Mouse (Mus musculus) stomach, embryonic 15.5 days (tissue): ENCODE measurements around the gene Map3k1. TPM values are rescaled to one million over a fixed set of nuclear protein-coding genes. Genes with fewer than 3 reads are reported as not detected.
A peak's percentile ranks its signal among the peaks of the same experiment; 100 is the strongest.

Source experiments
- ATAC-seq: fragments of 200-750 bp; cut with Nextera tagmentation; 2 replicates; pipeline ENCODE4 v1.8.0; 2017; ENCODE audit warnings: low read depth, moderate number of reproducible peaks, moderate TSS enrichment; ENCODE audit not compliant: insufficient read depth, low FRiP score
- H3K27ac ChIP-seq: fragments of 300-500 bp; sonication (generic); 2 replicates; pipeline ENCODE4 v1.5.1; 2015; ENCODE audit warnings: mild to moderate bottlenecking, inconsistent platforms
- H3K27me3 ChIP-seq: fragments of 300-500 bp; sonication (generic); replicated peaks from 2 replicates; pipeline ENCODE4 v1.6.1; 2015; ENCODE audit warnings: inconsistent platforms
- H3K36me3 ChIP-seq: fragments of 300-500 bp; sonication (generic); 2 replicates; pipeline ENCODE4 v1.6.1; 2015; ENCODE audit warnings: inconsistent platforms
- H3K4me1 ChIP-seq: fragments of 300-500 bp; sonication (generic); 2 replicates; pipeline ENCODE4 v1.6.1; 2015; ENCODE audit warnings: inconsistent platforms
- H3K4me2 ChIP-seq: fragments of 300-500 bp; sonication (generic); 2 replicates; pipeline ENCODE4 v1.6.1; 2015; ENCODE audit warnings: mild to moderate bottlenecking, inconsistent platforms
- H3K4me3 ChIP-seq: fragments of 300-500 bp; sonication (generic); replicated peaks from 2 replicates; pipeline ENCODE4 v1.5.1; 2015; ENCODE audit warnings: inconsistent platforms
- H3K9ac ChIP-seq: fragments of 300-500 bp; sonication (generic); 2 replicates; pipeline ENCODE4 v1.6.1; 2015; ENCODE audit warnings: inconsistent platforms
- H3K9me3 ChIP-seq: fragments of 300-500 bp; sonication (generic); 2 replicates; pipeline ENCODE4 v1.6.1; 2016; ENCODE audit warnings: inconsistent platforms
- whole genome bisulfite sequencing: fragments of 180-500 bp; shearing (Covaris S2); methylation state at CpG from one replicate; pipeline ENCODE4 v1.1.7; 2015; 5-methylcytosine and 5-hydroxymethylcytosine counted together
- polyA plus RNA-seq: library from polyadenylated mRNA; unstranded; fragments of >200 nt; fragmentation: Nextera tagmentation; extraction: Ambion mirVana; gene quantifications from 2 replicates; pipeline ENCODE4 v1.2.1, GENCODE M21; 2015

Gene Map3k1
- polyA plus RNA-seq, result 21.3 and 23.4 TPM in 2 replicates

DNA sequence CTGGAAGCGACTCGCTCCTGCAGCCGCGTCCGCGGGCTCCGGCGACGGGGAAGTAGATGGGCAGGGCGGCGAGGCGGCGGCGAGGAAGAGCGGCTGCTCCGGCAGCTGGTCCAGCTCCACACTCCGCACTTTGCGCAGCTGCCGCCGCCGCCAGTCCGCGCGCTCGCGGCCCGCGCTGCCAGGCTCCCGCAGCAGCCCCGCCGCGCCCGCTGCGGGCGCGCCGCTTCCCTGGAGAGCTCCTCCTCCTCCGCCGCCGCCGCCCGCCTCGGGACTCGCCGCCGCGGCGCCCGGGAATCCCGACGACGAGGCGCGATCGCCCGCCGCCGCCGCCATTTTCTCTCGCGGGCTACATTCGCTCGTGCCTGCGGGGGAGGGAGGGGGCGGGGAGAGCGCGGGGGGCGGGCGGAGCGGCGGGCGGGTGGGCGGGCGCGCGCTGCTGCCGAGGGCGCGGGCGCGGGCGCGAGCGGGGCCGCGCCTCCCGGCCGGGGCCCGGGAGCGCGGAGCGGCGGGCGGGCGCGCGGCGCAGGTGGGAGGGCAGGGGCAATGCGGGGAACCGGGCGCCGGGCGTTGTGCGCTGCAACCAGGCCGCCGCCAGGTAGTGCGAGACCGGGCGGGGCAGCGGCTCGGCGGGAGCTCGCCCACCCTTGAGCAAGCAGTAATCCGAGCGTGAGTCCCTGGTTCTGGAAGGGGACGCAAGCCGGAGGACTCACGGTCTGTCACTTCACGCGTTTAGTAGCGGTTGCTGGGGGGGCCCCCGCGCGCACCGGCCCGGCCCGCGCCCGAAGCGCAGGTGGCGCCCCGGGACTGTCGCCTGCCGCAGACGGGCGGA, at the start of gene Map3k1:
TSS of gene Map3k1 (minus strand) at position 357 of the 829 bp plus-strand sequence.
- no peaks in the 10 kb centered on the region for H3K36me3 ChIP-seq
- no peaks in the 10 kb centered on the region for H3K27me3 ChIP-seq
- peak within 1 kb of the TSS; percentile 78 for H3K9ac ChIP-seq
- H3K9me3 ChIP-seq, result no peaks in the 10 kb centered on the region
- H3K27ac ChIP-seq, result peak within 1 kb of the TSS; percentile 96
- peak within 1 kb of the TSS; percentile 77 for H3K4me2 ChIP-seq
- H3K4me3 ChIP-seq, result peak within 1 kb of the TSS; percentile 86
- WGBS, result under 1% methylated on average over 96 of the region's 136 CpGs
- H3K4me1 ChIP-seq, result peaks cover 26% of the 10 kb centered on the region
- peak; percentile 78 for ATAC-seq

DNA sequence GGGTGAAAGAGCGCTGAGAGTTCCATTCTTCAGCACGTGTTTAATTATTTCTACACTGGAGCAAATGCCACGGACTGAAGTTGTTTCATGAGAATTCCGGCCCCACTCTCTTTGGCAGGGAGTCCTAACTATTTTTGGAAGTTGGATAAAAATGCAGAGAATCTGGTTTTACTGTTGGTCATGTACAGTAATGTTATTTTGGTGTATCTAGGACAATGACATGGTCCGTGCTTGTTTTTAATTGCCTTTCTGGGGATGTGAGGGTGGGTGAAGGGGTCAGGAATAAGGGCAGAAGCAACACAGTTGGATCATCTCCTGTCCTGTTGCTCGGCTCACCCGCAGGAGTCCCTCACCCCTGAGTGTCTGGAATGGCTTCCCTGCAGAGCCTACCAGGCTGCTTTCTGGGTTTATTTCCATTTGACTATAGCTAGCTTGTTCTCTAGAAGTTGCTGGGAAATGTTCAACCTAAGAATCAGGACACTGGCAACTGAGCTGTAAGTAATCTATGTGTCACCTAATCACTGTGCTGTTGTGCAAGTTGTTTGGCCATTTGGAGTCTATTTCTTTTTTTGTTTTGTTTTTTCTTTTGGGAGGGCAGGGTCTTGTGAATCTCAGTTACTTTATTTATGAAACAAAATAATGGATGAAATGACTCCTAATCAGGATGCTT, 48.1 kb upstream of the Map3k1 start:
- no peak for ATAC-seq
- Histone ChIP-seq H3K9me3 (no peaks in the 10 kb centered on the region), H3K4me1 (no peaks in the 10 kb centered on the region), H3K27ac (peak overlapping the region; percentile 32; the same call in 1 of the 2 replicates), H3K27me3 (no peaks in the 10 kb centered on the region), H3K36me3 (no peaks in the 10 kb centered on the region), H3K9ac (no peak overlapping the region), H3K4me3 (no peak overlapping the region), H3K4me2 (no peak overlapping the region)
- 64% methylated on average over 7 of the region's 7 CpGs for WGBS

DNA sequence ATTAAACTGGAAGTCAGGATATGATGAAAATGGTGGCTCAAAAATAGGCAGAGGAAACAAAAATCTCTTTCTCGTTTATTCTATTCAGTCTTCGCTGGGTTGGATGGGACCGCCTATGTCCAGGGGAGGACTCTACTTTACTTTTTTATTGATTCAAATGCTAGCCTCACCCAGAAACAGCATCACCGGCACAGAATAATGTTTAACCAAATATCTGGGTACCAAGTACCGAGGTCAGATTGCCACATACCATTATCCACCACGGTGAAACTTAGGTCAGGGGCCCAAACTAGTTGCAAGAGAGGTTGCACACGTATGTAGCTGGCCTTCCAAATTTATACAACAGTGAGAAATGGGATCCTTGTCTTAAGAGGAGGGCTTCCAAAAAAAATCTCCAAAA, 47.4 kb upstream of the Map3k1 start:
- no peaks in the 10 kb centered on the region for H3K36me3 ChIP-seq
- no peaks in the 10 kb centered on the region for H3K4me1 ChIP-seq
- no peak overlapping the region for H3K9ac ChIP-seq
- WGBS, result 78% methylated on average over 7 of the region's 7 CpGs
- no peak overlapping the region for H3K4me2 ChIP-seq
- no peak overlapping the region for H3K4me3 ChIP-seq
- ATAC-seq, result no peak
- H3K27me3 ChIP-seq, result no peaks in the 10 kb centered on the region
- H3K9me3 ChIP-seq, result no peaks in the 10 kb centered on the region
- H3K27ac ChIP-seq, result no peak overlapping the region

DNA sequence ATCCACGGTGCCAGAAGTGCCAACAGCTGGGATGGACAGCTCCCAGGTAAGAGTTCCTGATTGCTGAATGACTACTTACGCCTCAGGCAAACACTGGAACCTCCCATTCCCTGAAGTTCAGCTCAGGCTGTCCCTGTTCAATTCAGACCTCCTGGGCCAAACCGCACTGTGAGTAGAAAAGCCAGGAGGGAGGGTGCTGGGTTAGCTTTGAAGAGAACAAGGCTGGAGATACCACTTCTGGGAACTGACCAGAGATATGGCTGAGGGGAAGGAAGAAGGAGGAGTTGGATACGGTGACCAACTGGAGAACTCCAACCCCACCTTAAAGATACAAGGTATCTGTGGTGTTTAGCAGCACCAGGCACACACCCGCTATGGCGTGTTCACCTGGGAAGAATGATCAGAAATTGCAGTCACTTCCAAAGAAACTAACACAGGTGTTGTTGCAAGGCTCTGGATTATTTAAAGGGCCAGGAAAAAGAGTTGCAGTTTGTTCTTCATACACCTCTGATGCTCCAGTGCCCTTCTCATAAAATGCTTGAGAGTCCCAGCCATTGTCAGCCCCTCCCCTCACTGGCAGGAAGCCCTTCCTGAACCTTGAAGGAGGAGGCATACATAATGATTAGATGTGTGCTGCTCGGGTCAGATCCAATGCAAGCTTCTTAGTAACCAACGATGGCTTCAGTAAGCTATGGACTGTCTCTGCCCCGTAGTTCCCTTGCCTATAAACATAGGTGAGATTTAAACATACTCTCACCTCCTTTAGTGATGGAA, 43.8 kb upstream of the Map3k1 start:
- Histone ChIP-seq H3K36me3 (no peaks in the 10 kb centered on the region), H3K9me3 (no peaks in the 10 kb centered on the region), H3K27ac (no peak overlapping the region), H3K9ac (no peak overlapping the region), H3K4me2 (no peak overlapping the region), H3K4me1 (no peaks in the 10 kb centered on the region), H3K27me3 (no peaks in the 10 kb centered on the region), H3K4me3 (no peak overlapping the region)
- 78% methylated on average over 9 of the region's 9 CpGs for WGBS
- no peak for ATAC-seq

DNA sequence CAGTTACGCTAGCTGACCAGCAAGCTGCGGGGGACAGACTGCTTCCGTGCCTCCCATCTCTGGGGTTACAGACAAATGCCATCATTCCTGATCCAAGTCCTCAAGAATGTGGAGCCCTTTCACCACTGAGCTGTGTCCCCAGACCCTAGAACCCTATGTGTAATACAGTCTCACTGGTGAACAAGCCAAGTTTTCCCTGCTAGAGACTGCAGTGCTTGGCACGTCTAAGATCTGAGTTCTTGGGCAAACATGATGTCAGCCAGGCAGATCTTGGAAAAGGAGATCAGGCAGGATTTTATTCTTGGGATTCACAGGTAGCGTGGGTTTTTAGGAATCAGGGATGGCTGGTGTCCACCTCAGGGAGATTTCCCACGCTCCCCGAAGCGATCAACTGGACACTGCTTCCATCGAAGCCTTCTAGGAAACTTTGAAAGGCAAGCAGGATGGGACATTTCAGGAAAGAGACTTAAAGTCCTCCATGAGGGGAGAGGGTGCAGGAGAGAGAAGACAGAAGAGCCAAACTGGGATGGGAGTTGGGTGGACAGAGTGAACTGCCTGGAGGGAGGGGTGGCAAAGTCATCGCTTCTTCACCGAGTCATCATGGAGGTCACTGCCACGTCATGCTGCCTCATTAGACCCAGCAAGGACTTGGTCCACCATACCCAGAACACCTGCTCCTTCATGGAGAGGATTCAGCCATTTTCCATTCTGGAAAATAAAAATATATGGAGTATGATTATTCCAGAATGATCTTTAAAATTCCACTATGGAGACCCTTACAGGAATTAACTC, 41.4 kb upstream of the Map3k1 start:
- H3K4me1 ChIP-seq, result no peaks in the 10 kb centered on the region
- 93% methylated on average over 12 of the region's 12 CpGs for WGBS
- no peak for ATAC-seq

DNA sequence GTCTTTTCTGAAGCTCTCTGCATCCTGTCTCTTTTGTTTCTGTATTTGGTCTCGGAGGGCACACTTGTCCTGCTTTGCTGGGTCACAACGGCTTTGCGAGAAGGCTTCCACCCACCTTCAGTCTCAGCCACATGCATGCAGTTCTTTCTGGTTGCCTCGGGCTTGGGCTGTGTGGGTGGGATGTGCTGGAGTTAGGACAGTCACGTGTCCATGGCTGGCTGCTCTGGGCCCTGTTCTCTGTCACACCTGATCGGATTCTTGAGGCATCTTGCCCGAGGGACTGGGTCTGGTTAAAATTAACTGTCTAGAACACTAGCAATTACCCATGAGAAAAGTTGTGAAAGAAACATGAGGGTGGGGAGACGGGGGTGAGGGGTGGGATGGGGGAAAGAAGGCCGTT, 36.7 kb upstream of the Map3k1 start:
- 46% methylated on average over 9 of the region's 9 CpGs for WGBS
- Histone ChIP-seq H3K4me2 (no peak overlapping the region), H3K27ac (no peak overlapping the region), H3K4me3 (no peak overlapping the region), H3K4me1 (no peaks in the 10 kb centered on the region), H3K27me3 (no peaks in the 10 kb centered on the region), H3K9me3 (no peaks in the 10 kb centered on the region), H3K36me3 (no peaks in the 10 kb centered on the region), H3K9ac (no peak overlapping the region)
- ATAC-seq, result no peak

More for the DNA sequence above, 41.4 kb upstream of the Map3k1 start:
- no peak overlapping the region for H3K27ac ChIP-seq
- no peaks in the 10 kb centered on the region for H3K27me3 ChIP-seq
- H3K9ac ChIP-seq, result no peak overlapping the region
- no peak overlapping the region for H3K4me2 ChIP-seq
- H3K9me3 ChIP-seq, result no peaks in the 10 kb centered on the region
- no peak overlapping the region for H3K4me3 ChIP-seq
- H3K36me3 ChIP-seq, result no peaks in the 10 kb centered on the region

DNA sequence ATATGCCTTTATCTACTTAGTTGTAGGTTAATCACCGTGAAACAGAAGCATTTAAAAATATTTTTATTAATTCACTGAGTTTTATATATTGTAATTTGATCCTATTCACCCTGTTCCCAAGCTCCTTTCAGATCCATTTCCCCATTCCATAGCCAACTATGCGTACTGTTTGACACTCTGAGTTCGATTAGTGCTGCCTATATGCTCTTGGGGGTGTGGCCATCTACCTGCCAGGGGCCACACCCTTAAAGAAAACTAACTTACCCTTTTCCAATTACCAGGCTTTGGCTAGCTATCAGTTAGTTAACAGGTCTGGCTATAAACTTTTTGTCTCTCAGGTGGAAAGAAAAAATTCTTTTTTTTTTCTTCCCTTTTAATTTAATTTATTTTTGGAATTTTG, 35.5 kb upstream of the Map3k1 start:
- Histone ChIP-seq H3K4me1 (no peaks in the 10 kb centered on the region), H3K9ac (no peak overlapping the region), H3K36me3 (no peaks in the 10 kb centered on the region), H3K9me3 (no peaks in the 10 kb centered on the region), H3K4me3 (no peak overlapping the region), H3K27me3 (no peaks in the 10 kb centered on the region), H3K4me2 (no peak overlapping the region), H3K27ac (no peak overlapping the region)
- ATAC-seq, result no peak
- 88% methylated on average over 3 of the region's 3 CpGs for WGBS

DNA sequence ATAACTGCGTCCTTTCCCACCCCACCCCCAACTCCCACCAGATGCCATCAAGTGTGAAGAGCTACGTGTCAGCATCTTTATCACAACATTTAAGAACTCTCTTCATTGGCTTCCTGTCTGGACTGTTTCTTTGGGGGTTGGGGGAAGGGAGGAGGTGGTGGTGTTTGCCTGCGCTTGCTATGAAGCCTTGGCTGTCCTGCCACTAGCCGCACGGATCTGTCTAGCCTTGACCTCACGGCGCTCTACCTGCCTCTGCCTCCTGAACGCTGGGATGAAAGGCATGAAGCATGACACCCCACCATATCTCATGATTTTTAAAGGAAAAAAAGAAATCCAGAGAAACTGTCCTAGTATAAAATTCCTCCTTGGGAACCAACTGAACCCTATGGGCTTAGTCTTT, 27.0 kb upstream of the Map3k1 start:
- WGBS, result 69% methylated on average over 8 of the region's 8 CpGs
- Histone ChIP-seq H3K4me3 (no peak overlapping the region), H3K4me2 (no peak overlapping the region), H3K9me3 (no peaks in the 10 kb centered on the region), H3K36me3 (no peaks in the 10 kb centered on the region), H3K9ac (no peak overlapping the region), H3K27me3 (no peaks in the 10 kb centered on the region), H3K4me1 (no peaks in the 10 kb centered on the region), H3K27ac (no peak overlapping the region)
- ATAC-seq, result no peak

DNA sequence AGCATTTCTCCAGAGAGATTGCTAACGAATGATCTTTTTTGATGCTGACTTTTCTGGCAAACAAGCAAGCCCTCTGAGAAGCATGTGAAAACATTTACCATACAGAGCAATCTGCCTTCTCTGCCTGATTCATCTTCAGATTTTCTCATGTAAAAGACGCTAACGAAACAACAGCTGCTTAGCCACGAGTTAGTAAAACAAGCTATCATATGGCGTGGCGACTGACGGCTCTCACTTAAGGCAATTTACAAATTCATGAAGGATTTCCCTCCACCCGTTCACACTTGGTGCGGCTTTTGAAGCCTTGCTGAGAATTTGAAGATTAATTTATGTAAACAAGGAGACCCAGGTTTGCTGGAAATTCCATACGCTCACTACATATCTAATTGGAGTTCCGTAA, 25.8 kb upstream of the Map3k1 start:
- Histone ChIP-seq H3K27me3 (no peaks in the 10 kb centered on the region), H3K4me1 (no peaks in the 10 kb centered on the region), H3K9me3 (no peaks in the 10 kb centered on the region), H3K4me3 (no peak overlapping the region), H3K9ac (no peak overlapping the region), H3K4me2 (no peak overlapping the region), H3K36me3 (no peaks in the 10 kb centered on the region), H3K27ac (no peak overlapping the region)
- WGBS, result 54% methylated on average over 11 of the region's 11 CpGs
- ATAC-seq, result no peak

DNA sequence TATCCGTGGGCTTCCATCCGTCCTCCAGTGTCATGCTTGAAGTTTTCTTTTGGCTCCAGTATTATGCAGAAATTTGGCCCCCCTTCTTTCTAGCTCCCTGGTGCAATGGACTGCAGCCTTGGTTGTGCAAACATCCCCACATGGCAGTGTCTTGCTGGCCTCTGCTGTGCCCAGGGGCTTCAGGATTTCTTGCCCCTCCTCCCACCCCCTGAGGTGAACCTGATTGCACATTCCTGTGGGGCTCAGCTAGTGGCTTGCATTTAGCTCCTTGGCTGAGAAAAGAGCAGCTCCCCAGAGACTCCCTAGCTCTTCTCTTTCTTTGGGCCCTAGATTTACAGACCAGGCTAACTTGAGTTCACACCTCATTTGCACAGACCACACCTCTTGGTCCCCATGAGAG, 20.7 kb upstream of the Map3k1 start:
- Histone ChIP-seq H3K27me3 (no peaks in the 10 kb centered on the region), H3K27ac (no peak overlapping the region), H3K4me3 (no peak overlapping the region), H3K4me1 (no peaks in the 10 kb centered on the region), H3K9ac (no peak overlapping the region), H3K9me3 (no peaks in the 10 kb centered on the region), H3K36me3 (no peaks in the 10 kb centered on the region), H3K4me2 (no peak overlapping the region)
- no peak for ATAC-seq
- 40% methylated on average over 2 of the region's 2 CpGs for WGBS

DNA sequence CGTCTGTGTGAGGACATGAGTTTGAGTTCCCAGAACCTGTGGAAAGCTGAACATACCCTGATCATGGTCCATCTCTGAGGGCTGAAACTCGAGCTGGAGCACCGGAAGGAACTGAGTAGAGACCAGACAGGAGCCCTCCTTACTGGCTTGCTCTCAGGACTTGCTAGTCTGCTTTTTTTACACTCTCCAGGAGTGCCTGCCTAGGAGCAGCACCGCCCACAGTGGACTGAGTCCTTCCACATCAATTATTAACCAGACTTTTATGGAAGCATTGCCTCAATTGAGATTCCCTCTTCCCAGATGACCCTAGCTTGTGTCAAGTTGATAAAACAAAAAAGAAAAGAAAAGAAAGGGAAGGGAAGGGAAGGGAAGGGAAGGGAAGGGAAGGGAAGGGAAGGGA, 18.7 kb upstream of the Map3k1 start:
- Histone ChIP-seq H3K9ac (no peak overlapping the region), H3K36me3 (no peaks in the 10 kb centered on the region), H3K4me1 (no peaks in the 10 kb centered on the region), H3K4me2 (no peak overlapping the region), H3K9me3 (no peaks in the 10 kb centered on the region), H3K27ac (no peak overlapping the region), H3K4me3 (no peak overlapping the region), H3K27me3 (no peaks in the 10 kb centered on the region)
- no peak for ATAC-seq
- 68% methylated on average over 4 of the region's 4 CpGs for WGBS
